ENCODE assay signal across 7 mouse cellular contexts in the genomic region with DNA sequence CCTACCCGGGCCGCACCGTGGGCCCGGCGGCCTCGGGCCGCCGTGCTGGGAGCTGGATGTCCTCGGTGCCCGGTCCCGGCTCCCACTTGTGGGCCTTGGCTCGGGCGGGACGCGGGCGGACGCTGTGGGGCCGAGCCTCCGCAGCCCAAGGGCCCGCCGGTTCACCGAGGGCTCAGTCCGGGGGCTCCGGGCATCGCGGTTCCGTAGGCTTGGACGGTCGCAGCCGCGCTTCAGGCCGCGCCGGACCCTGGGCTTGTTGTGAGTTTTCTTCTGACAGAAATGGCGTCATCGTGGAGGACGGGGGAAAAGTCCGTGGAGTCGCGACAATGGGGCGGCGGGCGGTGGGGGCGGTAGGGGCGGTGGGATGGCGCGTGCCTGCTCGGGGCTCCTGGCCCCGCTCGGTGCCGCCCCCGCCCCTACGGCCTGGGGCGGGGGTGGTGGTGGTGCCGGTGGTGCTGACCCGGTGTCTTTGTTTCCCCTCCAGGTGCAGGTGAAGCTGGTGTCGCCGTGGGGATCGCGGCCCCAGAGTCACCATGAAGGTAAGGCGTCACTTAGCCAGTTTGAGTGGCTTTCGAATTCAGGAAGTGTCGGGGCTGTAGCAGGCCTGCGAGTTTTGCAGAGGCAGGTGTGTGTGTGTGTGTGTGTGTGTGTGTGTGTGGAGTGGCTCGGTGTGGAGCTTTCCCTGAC. TPM values are rescaled to one million over a fixed set of nuclear protein-coding genes. Genes with fewer than 3 reads are reported as not detected.
DNase-seq lines count a peak whose midpoint lies in the region; ATAC-seq lines count a peak whose summit lies in the region.

No protein-coding gene starts in this region.

- H3K9me3 ChIP-seq in intestine, embryonic 14.5 days (ENCODE audit: control insufficient read depth, low read length), result no peaks in the 10 kb centered on the region
- H3K9me3 ChIP-seq in limb, embryonic 11.5 days (ENCODE audit: control insufficient read depth, low read length), result no peaks in the 10 kb centered on the region
- H3K9me3 ChIP-seq in midbrain, embryonic 11.5 days (ENCODE audit: control insufficient read depth, low read length), result no peaks in the 10 kb centered on the region

- H3K27ac ChIP-seq in intestine, embryonic 14.5 days (ENCODE audit: low read depth), result peak overlapping the region; percentile 97
- H3K27ac ChIP-seq in limb, embryonic 11.5 days (replicated peaks; ENCODE audit: low read depth, low read length), result peak overlapping the region; percentile 83
- H3K27ac ChIP-seq in midbrain, embryonic 11.5 days (ENCODE audit: low read depth, low read length), result peak overlapping the region; percentile 92

- H3K4me2 ChIP-seq in intestine, embryonic 14.5 days (ENCODE audit: low read length), result peak overlapping the region; percentile 51
- H3K4me2 ChIP-seq in limb, embryonic 11.5 days (ENCODE audit: low read depth, severe bottlenecking), result peak overlapping the region; percentile 62
- H3K4me2 ChIP-seq in midbrain, embryonic 11.5 days, result peak overlapping the region; percentile 60

- H3K4me3 ChIP-seq in intestine, embryonic 14.5 days (ENCODE audit: low read depth, low read length), result peak overlapping the region; percentile 91
- H3K4me3 ChIP-seq in limb, embryonic 11.5 days (ENCODE audit: low read depth, low read length), result peak overlapping the region; percentile 97
- peak overlapping the region; percentile 99 for H3K4me3 ChIP-seq in midbrain, embryonic 11.5 days (ENCODE audit: low read depth, low read length)

- no peaks in the 10 kb centered on the region; the same call in 1 of the 2 replicates for H3K36me3 ChIP-seq in intestine, embryonic 14.5 days (ENCODE audit: control insufficient read depth, insufficient read depth, low read length)
- H3K36me3 ChIP-seq in limb, embryonic 11.5 days (ENCODE audit: control insufficient read depth, insufficient read depth, low read length), result no peaks in the 10 kb centered on the region
- H3K36me3 ChIP-seq in midbrain, embryonic 11.5 days (ENCODE audit: control insufficient read depth, insufficient read depth, low read length), result no peaks in the 10 kb centered on the region

- H3K27me3 ChIP-seq in intestine, embryonic 14.5 days (replicated peaks; ENCODE audit: control insufficient read depth, insufficient read depth, low read length), result no peaks in the 10 kb centered on the region
- H3K27me3 ChIP-seq in limb, embryonic 11.5 days (ENCODE audit: control insufficient read depth, insufficient read depth, low read length), result no peaks in the 10 kb centered on the region
- no peaks in the 10 kb centered on the region for H3K27me3 ChIP-seq in midbrain, embryonic 11.5 days (ENCODE audit: control insufficient read depth, insufficient read depth, low read length)

- ATAC-seq in intestine, embryonic 14.5 days (replicated peaks; ENCODE audit: low FRiP score, low TSS enrichment, low read depth), result no peak; the same call in 1 of the 2 replicates
- ATAC-seq in limb, embryonic 11.5 days (ENCODE audit: insufficient number of reproducible peaks, low FRiP score, low TSS enrichment, low read depth), result no peak
- peak; percentile 4; the same call in 1 of the 2 replicates for ATAC-seq in midbrain, embryonic 11.5 days (ENCODE audit: low FRiP score)

- H3K4me1 ChIP-seq in intestine, embryonic 14.5 days (replicated peaks; ENCODE audit: control insufficient read depth, insufficient read depth, low read length), result peaks cover 9% of the 10 kb centered on the region
- no peaks in the 10 kb centered on the region for H3K4me1 ChIP-seq in limb, embryonic 11.5 days (ENCODE audit: control insufficient read depth, insufficient read depth, low read length)
- peaks cover 11% of the 10 kb centered on the region for H3K4me1 ChIP-seq in midbrain, embryonic 11.5 days (ENCODE audit: control insufficient read depth, insufficient read depth, low read length)

- DNase-seq in adipocyte (ENCODE audit: low spot score), result peak; percentile 18
- peak; percentile 55 to 66 for DNase-seq in cerebellum, postnatal 14 days
- peak; percentile 13 for DNase-seq in gastrocnemius, postnatal 25 days
- peak; percentile 76 for DNase-seq in intestine, embryonic 14.5 days (ENCODE audit: low spot score)
- DNase-seq in limb, embryonic 11.5 days (ENCODE audit: low spot score), result peak; percentile 43
- peak; percentile 93 for DNase-seq in midbrain, embryonic 11.5 days (ENCODE audit: low spot score, missing footprints)
- peak; percentile 67 to 70 for DNase-seq in spleen, postnatal 36 days (ENCODE audit: low spot score in 2 of 2)

- peak overlapping the region; percentile 87 for H3K9ac ChIP-seq in intestine, embryonic 14.5 days (ENCODE audit: low read length)
- H3K9ac ChIP-seq in limb, embryonic 11.5 days (ENCODE audit: low read length), result peak overlapping the region; percentile 98
- peak overlapping the region; percentile 97 for H3K9ac ChIP-seq in midbrain, embryonic 11.5 days (ENCODE audit: low read length)

- under 1% methylated on average over 54 of the region's 65 CpGs for WGBS in intestine, embryonic 14.5 days
- under 1% methylated on average over 55 of the region's 65 CpGs for WGBS in limb, embryonic 11.5 days
- WGBS in midbrain, embryonic 11.5 days, result 0% methylated on average over 46 of the region's 65 CpGs

RNA-seq across cellular contexts. Expression of gene Ggps1, which starts 1.2 kb away (rescaled TPM):
- 10 to 100 TPM; 10.4 to 12.6 TPM for total RNA-seq in gastrocnemius, postnatal 25 days (2021)
- polyA plus RNA-seq in intestine, embryonic 14.5 days (2014; fragmentation: Nextera tagmentation; extraction: Ambion mirVana), result 46.2 and 54.5 TPM in 2 replicates
- 59.8 and 67.1 TPM in 2 replicates for polyA plus RNA-seq in limb, embryonic 11.5 days (2014; fragmentation: Nextera tagmentation; extraction: Ambion mirVana)
- 80.1 and 85.4 TPM in 2 replicates for polyA plus RNA-seq in midbrain, embryonic 11.5 days (2014; fragmentation: Nextera tagmentation; extraction: Ambion mirVana)

RNA-seq across cellular contexts. Expression of gene Arid4b, which starts 1.5 kb away (rescaled TPM):
- total RNA-seq in gastrocnemius, postnatal 25 days (2021), result 10 to 100 TPM; 12.0 to 12.5 TPM
- 58.2 and 58.4 TPM in 2 replicates for polyA plus RNA-seq in intestine, embryonic 14.5 days (2014; fragmentation: Nextera tagmentation; extraction: Ambion mirVana)
- polyA plus RNA-seq in limb, embryonic 11.5 days (2014; fragmentation: Nextera tagmentation; extraction: Ambion mirVana), result 87.2 and 90.6 TPM in 2 replicates
- 85.4 and 92.0 TPM in 2 replicates for polyA plus RNA-seq in midbrain, embryonic 11.5 days (2014; fragmentation: Nextera tagmentation; extraction: Ambion mirVana)

RNA-seq across cellular contexts. Expression of gene Tbce, which starts 25.0 kb away (rescaled TPM):
- 10 to 100 TPM; 16.8 to 20.2 TPM for total RNA-seq in gastrocnemius, postnatal 25 days (2021)
- 45.0 and 55.9 TPM in 2 replicates for polyA plus RNA-seq in intestine, embryonic 14.5 days (2014; fragmentation: Nextera tagmentation; extraction: Ambion mirVana)
- polyA plus RNA-seq in limb, embryonic 11.5 days (2014; fragmentation: Nextera tagmentation; extraction: Ambion mirVana), result 61.8 and 66.1 TPM in 2 replicates
- polyA plus RNA-seq in midbrain, embryonic 11.5 days (2014; fragmentation: Nextera tagmentation; extraction: Ambion mirVana), result 65.5 and 74.8 TPM in 2 replicates

Comparison
In these comparisons a context has a peak if more than half of its experiments do, and no peak if none do; other contexts are left out.
1. DNase-seq: peak in every context shown above with its lines; median percentile 93 in midbrain, embryonic 11.5 days; 76 in intestine, embryonic 14.5 days; 68 in spleen, postnatal 36 days; 60 in cerebellum, postnatal 14 days; 43 in limb, embryonic 11.5 days; 18 in adipocyte; 13 in gastrocnemius, postnatal 25 days.